Mouse (Mus musculus) embryonic facial prominence, embryonic 11.5 days (tissue): Measurements from ENCODE around the gene Hoxc8. TPM values are rescaled to one million over a fixed set of nuclear protein-coding genes. Genes with fewer than 3 reads are reported as not detected.

Experiments used
- ATAC-seq: fragments of 200-750 bp; cut with Nextera tagmentation; replicated peaks from 2 replicates; pipeline ENCODE4 v1.8.0; 2017; ENCODE audit warnings: low read depth; ENCODE audit not compliant: insufficient number of reproducible peaks, low FRiP score, low TSS enrichment
- DNase-seq: peaks from one replicate; pipeline ENCODE4 v3.0.0-alpha.2; 2015; ENCODE audit warnings: low spot score
- H3K27ac ChIP-seq: fragments of 300-500 bp; sonication (generic); replicated peaks from 2 replicates; pipeline ENCODE4 v1.5.1; 2014; ENCODE audit warnings: mild to moderate bottlenecking, low read depth, low read length, control low read depth
- H3K27me3 ChIP-seq: fragments of 300-500 bp; sonication (generic); 2 replicates; pipeline ENCODE4 v1.6.1; 2014; ENCODE audit warnings: mild to moderate bottlenecking, low read length, moderate library complexity, mixed read lengths; ENCODE audit not compliant: control insufficient read depth, insufficient read depth
- H3K36me3 ChIP-seq: fragments of 300-500 bp; sonication (generic); replicated peaks from 2 replicates; pipeline ENCODE4 v1.6.1; 2014; ENCODE audit warnings: low read depth, mild to moderate bottlenecking, low read length, moderate library complexity, mixed read lengths; ENCODE audit not compliant: control insufficient read depth, insufficient read depth
- H3K4me1 ChIP-seq: fragments of 300-500 bp; sonication (generic); 2 replicates; pipeline ENCODE4 v1.6.1; 2014; ENCODE audit warnings: low read length, mixed read lengths; ENCODE audit not compliant: control insufficient read depth, insufficient read depth
- H3K4me2 ChIP-seq: fragments of 300-500 bp; sonication (generic); 2 replicates; pipeline ENCODE4 v1.6.1; 2014; ENCODE audit warnings: low read depth, mild to moderate bottlenecking, control low read depth, low read length, moderate library complexity
- H3K4me3 ChIP-seq: fragments of 300-500 bp; sonication (generic); 2 replicates; pipeline ENCODE4 v1.5.1; 2014; ENCODE audit warnings: low read depth, low read length, control low read depth
- H3K9ac ChIP-seq: fragments of 300-500 bp; sonication (generic); replicated peaks from 2 replicates; pipeline ENCODE4 v1.6.1; 2014; ENCODE audit warnings: mild to moderate bottlenecking, control low read depth, low read length
- H3K9me3 ChIP-seq: fragments of 300-500 bp; sonication (generic); replicated peaks from 2 replicates; pipeline ENCODE4 v1.6.1; 2016; ENCODE audit warnings: mild to moderate bottlenecking, low read length, inconsistent platforms, mixed read lengths; ENCODE audit not compliant: control insufficient read depth
- WGBS: fragments of 180-500 bp; shearing (Covaris S2); extraction: QIAGEN DNeasy Blood & Tissue Kit; methylation state at CpG from one replicate; pipeline ENCODE4 v1.1.7; 2014; 5-methylcytosine and 5-hydroxymethylcytosine counted together
- polyA plus RNA-seq: library from polyadenylated mRNA; unstranded; fragments of >200 nt; fragmentation: Nextera tagmentation; extraction: Ambion mirVana; gene quantifications from 2 replicates; pipeline ENCODE4 v1.2.1, GENCODE M21; 2014

The Hoxc8 gene
- polyA plus RNA-seq, 1 experiment from 2014 or later: not detected

GRCm38 (mm10) chr15:103010847-103011555 lies 20.6 kb downstream of the Hoxc8 start:
- H3K9ac ChIP-seq: no peak overlapping the region
- DNase-seq: no peak
- H3K9me3 ChIP-seq: no peaks in the 10 kb centered on the region
- no peaks in the 10 kb centered on the region for H3K4me1 ChIP-seq
- WGBS: under 1% methylated on average over 28 of the region's 28 CpGs
- no peaks in the 10 kb centered on the region for H3K36me3 ChIP-seq
- no peak overlapping the region for H3K27ac ChIP-seq
- no peak overlapping the region for H3K4me2 ChIP-seq
- ATAC-seq: no peak
- no peak overlapping the region for H3K4me3 ChIP-seq
- peaks cover 96% of the 10 kb centered on the region for H3K27me3 ChIP-seq

- under 1% methylated on average over 26 of the region's 26 CpGs for WGBS
- DNase-seq (no peak), ATAC-seq (no peak)
- Histone ChIP-seq H3K4me3 (no peak overlapping the region), H3K4me1 (no peaks in the 10 kb centered on the region), H3K27ac (no peak overlapping the region), H3K9ac (no peak overlapping the region), H3K4me2 (no peak overlapping the region), H3K27me3 (peaks cover 95% of the 10 kb centered on the region), H3K9me3 (no peaks in the 10 kb centered on the region), H3K36me3 (no peaks in the 10 kb centered on the region)
These were observed 21.6 kb downstream of the Hoxc8 start for GRCm38 (mm10) chr15:103011928-103012486.

GRCm38 (mm10) chr15:103013238-103013984 lies 23.0 kb downstream of the Hoxc8 start:
- Histone ChIP-seq H3K9me3 (no peaks in the 10 kb centered on the region), H3K27me3 (peaks cover 97% of the 10 kb centered on the region), H3K4me2 (no peak overlapping the region), H3K4me1 (no peaks in the 10 kb centered on the region), H3K9ac (no peak overlapping the region), H3K4me3 (peak overlapping the region; percentile 9; the same call in 1 of the 2 replicates), H3K36me3 (no peaks in the 10 kb centered on the region), H3K27ac (no peak overlapping the region)
- DNase-seq (peak; percentile 69), ATAC-seq (no peak)
- WGBS: 3% methylated on average over 17 of the region's 17 CpGs

- Histone ChIP-seq H3K27me3 (peaks cover 97% of the 10 kb centered on the region), H3K4me3 (peak overlapping the region; percentile 9; the same call in 1 of the 2 replicates), H3K9me3 (no peaks in the 10 kb centered on the region), H3K36me3 (no peaks in the 10 kb centered on the region), H3K4me2 (no peak overlapping the region), H3K27ac (no peak overlapping the region), H3K9ac (no peak overlapping the region), H3K4me1 (no peaks in the 10 kb centered on the region)
- ATAC-seq (no peak), DNase-seq (no peak)
- WGBS: under 1% methylated on average over 53 of the region's 57 CpGs
These were observed 24.0 kb downstream of the Hoxc8 start for GRCm38 (mm10) chr15:103014166-103015008.

GRCm38 (mm10) chr15:103015009-103015399 lies 24.6 kb downstream of the Hoxc8 start:
- H3K27ac ChIP-seq: no peak overlapping the region
- peaks cover 97% of the 10 kb centered on the region for H3K27me3 ChIP-seq
- WGBS: under 1% methylated on average over 28 of the region's 28 CpGs
- no peak overlapping the region for H3K4me2 ChIP-seq
- no peaks in the 10 kb centered on the region for H3K4me1 ChIP-seq
- DNase-seq (no peak), ATAC-seq (0 out of 2 replicates have a peak, but pooled peaks have one; percentile 19)
- no peaks in the 10 kb centered on the region for H3K36me3 ChIP-seq
- H3K9ac ChIP-seq: no peak overlapping the region
- H3K9me3 ChIP-seq: no peaks in the 10 kb centered on the region
- no peak overlapping the region for H3K4me3 ChIP-seq

GRCm38 (mm10) chr15:103015406-103016166 lies 25.2 kb downstream of the Hoxc8 start:
- 1% methylated on average over 19 of the region's 19 CpGs for WGBS
- Histone ChIP-seq H3K4me1 (no peaks in the 10 kb centered on the region), H3K9ac (no peak overlapping the region), H3K9me3 (no peaks in the 10 kb centered on the region), H3K4me2 (no peak overlapping the region), H3K4me3 (no peak overlapping the region), H3K27ac (no peak overlapping the region), H3K36me3 (no peaks in the 10 kb centered on the region), H3K27me3 (peaks cover 97% of the 10 kb centered on the region)
- no peak for ATAC-seq
- no peak for DNase-seq

- 3% methylated on average over 9 of the region's 9 CpGs for WGBS
- Histone ChIP-seq H3K27ac (no peak within 1 kb of the TSS), H3K36me3 (no peaks in the 10 kb centered on the region), H3K4me1 (no peaks in the 10 kb centered on the region), H3K4me3 (no peak within 1 kb of the TSS), H3K9ac (no peak within 1 kb of the TSS), H3K27me3 (peaks cover 97% of the 10 kb centered on the region), H3K9me3 (no peaks in the 10 kb centered on the region), H3K4me2 (no peak within 1 kb of the TSS)
- no peak for DNase-seq
- no peak for ATAC-seq
These were observed 28.2 kb downstream of the Hoxc8 start, which contains the start of gene Hoxc4 for GRCm38 (mm10) chr15:103018636-103019035. TSS of gene Hoxc4 (plus strand) at chr15:103018934.
